Mouse (Mus musculus) CH12.LX (cell line): ENCODE results near the gene Cpa2. TPM values are rescaled to one million over a fixed set of nuclear protein-coding genes. Genes with fewer than 3 reads are reported as not detected.

Source experiments
- DNase-seq: peaks from one replicate; pipeline ENCODE4 v3.0.0-alpha.2; 2013; ENCODE audit errors: extremely low read depth
- H3K27ac ChIP-seq: 2 replicates; pipeline ENCODE4 v1.5.1; 2012; ENCODE audit warnings: low read depth, mild to moderate bottlenecking, control low read depth, moderate library complexity; ENCODE audit not compliant: insufficient read depth
- H3K27me3 ChIP-seq: replicated peaks from 2 replicates; pipeline ENCODE3; 2012; ENCODE audit warnings: inconsistent platforms
- H3K36me3 ChIP-seq, 2 experiments: replicated peaks in 1 of 2; 2 replicates each; pipeline versions ENCODE3 to v1.6.1; 2012; ENCODE audit warnings: inconsistent platforms in 1 of 2, low read length in 1 of 2, mild to moderate bottlenecking in 1 of 2, mixed read lengths in 1 of 2, moderate library complexity in 1 of 2; ENCODE audit not compliant: control insufficient read depth in 1 of 2, insufficient read depth in 1 of 2
- H3K4me1 ChIP-seq, 2 experiments: 2 replicates each; pipeline ENCODE4 v1.6.1; 2012; ENCODE audit warnings: inconsistent platforms in 1 of 2, moderate library complexity in 1 of 2; ENCODE audit not compliant: insufficient read depth in 2 of 2, control insufficient read depth in 1 of 2
- H3K4me2 ChIP-seq: 2 replicates; pipeline ENCODE4 v1.6.1; 2012; ENCODE audit warnings: low read depth, mild to moderate bottlenecking, control low read depth; ENCODE audit not compliant: poor library complexity, insufficient read depth, severe bottlenecking
- H3K4me3 ChIP-seq, 3 experiments: fragments of 150-350 bp in 1 of 3; sonication (generic) in 1 of 3; replicated peaks in 1 of 3; 2 replicates each; pipeline versions ENCODE3 to v1.5.1; 2011 to 2012; ENCODE audit warnings: low read depth in 2 of 3, low read length in 2 of 3, mild to moderate bottlenecking in 2 of 3, moderate library complexity in 2 of 3, control low read depth in 1 of 3, improper control_type of control experiment in 1 of 3, inconsistent platforms in 1 of 3, mixed read lengths in 1 of 3; ENCODE audit not compliant: poor library complexity in 1 of 3
- H3K79me2 ChIP-seq: replicated peaks from 2 replicates; pipeline ENCODE4 v1.6.1; 2012; ENCODE audit warnings: mild to moderate bottlenecking, moderate library complexity; ENCODE audit not compliant: control insufficient read depth, poor library complexity, insufficient read depth, severe bottlenecking; ENCODE audit errors: extremely low read depth
- H3K9ac ChIP-seq: 2 replicates; pipeline ENCODE4 v1.6.1; 2012; ENCODE audit warnings: low read depth, mild to moderate bottlenecking, control low read depth, moderate library complexity; ENCODE audit not compliant: insufficient read depth
- H3K9me3 ChIP-seq: replicated peaks from 2 replicates; pipeline ENCODE3; 2012; ENCODE audit warnings: low read length, inconsistent platforms, mixed read lengths
- BHLHE40 ChIP-seq: IDR thresholded peaks from 2 replicates; pipeline ENCODE4 v1.6.1; 2011; ENCODE audit warnings: mild to moderate bottlenecking, low read depth, low read length, improper control_type of control experiment
- CHD2 ChIP-seq: IDR thresholded peaks from 2 replicates; pipeline ENCODE4 v1.6.1; 2011; ENCODE audit warnings: low read length, improper control_type of control experiment
- CTCF ChIP-seq, 2 experiments: IDR thresholded peaks in 1 of 2; conservative IDR thresholded peaks in 1 of 2; 2 replicates each; pipeline ENCODE4 v1.5.1; 2011 to 2012; ENCODE audit warnings: low read depth in 2 of 2, low read length in 2 of 2, improper control_type of control experiment in 1 of 2, inconsistent platforms in 1 of 2, mild to moderate bottlenecking in 1 of 2, moderate library complexity in 1 of 2
- E2F4 ChIP-seq: IDR thresholded peaks from 2 replicates; pipeline ENCODE4 v1.6.1; 2011; ENCODE audit warnings: low read depth, low read length, improper control_type of control experiment; ENCODE audit not compliant: insufficient replicate concordance
- ELF1 ChIP-seq: IDR thresholded peaks from 2 replicates; pipeline ENCODE4 v1.6.1; 2014; ENCODE audit warnings: low read depth, mild to moderate bottlenecking, inconsistent platforms, low read length, improper control_type of control experiment
- EP300 ChIP-seq: IDR thresholded peaks from 2 replicates; pipeline ENCODE4 v1.6.1; 2011; ENCODE audit warnings: low read length, improper control_type of control experiment
- ETS1 ChIP-seq: conservative IDR thresholded peaks from 2 replicates; pipeline ENCODE4 v1.6.1; 2012; ENCODE audit warnings: low read depth, mild to moderate bottlenecking, inconsistent platforms, low read length, improper control_type of control experiment, moderate library complexity
- HCFC1 ChIP-seq: IDR thresholded peaks from 2 replicates; pipeline ENCODE4 v1.6.1; 2012; ENCODE audit warnings: low read depth, mild to moderate bottlenecking, inconsistent platforms, low read length, improper control_type of control experiment
- JUND ChIP-seq: conservative IDR thresholded peaks from 2 replicates; pipeline ENCODE4 v1.6.1; 2011; ENCODE audit warnings: low read depth, low read length, improper control_type of control experiment
- KAT2A ChIP-seq: IDR thresholded peaks from 2 replicates; pipeline ENCODE4 v1.6.1; 2012; ENCODE audit warnings: low read length, improper control_type of control experiment, inconsistent platforms; ENCODE audit not compliant: insufficient replicate concordance
- MAX ChIP-seq: IDR thresholded peaks from 2 replicates; pipeline ENCODE4 v1.6.1; 2011; ENCODE audit warnings: low read length, improper control_type of control experiment
- MAZ ChIP-seq: IDR thresholded peaks from 2 replicates; pipeline ENCODE4 v1.6.1; 2012; ENCODE audit warnings: low read depth, mild to moderate bottlenecking, inconsistent platforms, low read length, improper control_type of control experiment, moderate library complexity
- MXI1 ChIP-seq: IDR thresholded peaks from 2 replicates; pipeline ENCODE4 v1.6.1; 2011; ENCODE audit warnings: mild to moderate bottlenecking, low read depth, low read length, improper control_type of control experiment
- POLR2A ChIP-seq: IDR thresholded peaks from 2 replicates; pipeline ENCODE4 v1.6.1; 2011; ENCODE audit warnings: low read depth, mild to moderate bottlenecking, improper control_type of control experiment, low read length
- POLR2AphosphoS2 ChIP-seq: IDR thresholded peaks from 2 replicates; pipeline ENCODE4 v1.6.1; 2011; ENCODE audit warnings: low read depth, low read length, improper control_type of control experiment
- RAD21 ChIP-seq: IDR thresholded peaks from 2 replicates; pipeline ENCODE4 v1.6.1; 2011; ENCODE audit warnings: low read depth, mild to moderate bottlenecking, low read length, improper control_type of control experiment, moderate library complexity
- RCOR1 ChIP-seq: conservative IDR thresholded peaks from 2 replicates; pipeline ENCODE4 v1.6.1; 2012; ENCODE audit warnings: low read depth, mild to moderate bottlenecking, inconsistent platforms, low read length, improper control_type of control experiment
- SMC3 ChIP-seq: IDR thresholded peaks from 2 replicates; pipeline ENCODE4 v1.6.1; 2011; ENCODE audit warnings: low read depth, low read length, improper control_type of control experiment
- TBP ChIP-seq: conservative IDR thresholded peaks from 2 replicates; pipeline ENCODE4 v1.6.1; 2011; ENCODE audit warnings: low read depth, low read length, improper control_type of control experiment
- TCF12 ChIP-seq: IDR thresholded peaks from 2 replicates; pipeline ENCODE4 v1.6.1; 2014; ENCODE audit warnings: low read depth, mild to moderate bottlenecking, inconsistent platforms, low read length, improper control_type of control experiment
- UBTF ChIP-seq: IDR thresholded peaks from 2 replicates; pipeline ENCODE4 v1.6.1; 2012; ENCODE audit warnings: low read depth, mild to moderate bottlenecking, inconsistent platforms, low read length, improper control_type of control experiment, moderate library complexity
- USF1 ChIP-seq: IDR thresholded peaks from 2 replicates; pipeline ENCODE4 v1.6.1; 2014; ENCODE audit warnings: low read depth, mild to moderate bottlenecking, inconsistent platforms, low read length, improper control_type of control experiment
- USF2 ChIP-seq: conservative IDR thresholded peaks from 2 replicates; pipeline ENCODE4 v1.6.1; 2011; ENCODE audit warnings: low read depth, low read length, improper control_type of control experiment
- ZC3H11A ChIP-seq: IDR thresholded peaks from 2 replicates; pipeline ENCODE4 v1.6.1; 2012; ENCODE audit warnings: low read depth, mild to moderate bottlenecking, inconsistent platforms, low read length, improper control_type of control experiment
- ZNF384 ChIP-seq: IDR thresholded peaks from 2 replicates; pipeline ENCODE4 v1.6.1; 2012; ENCODE audit warnings: low read depth, low read length, improper control_type of control experiment, inconsistent platforms
- dilution Hi-C: fragments of 300-500 bp; cut with MboI; formaldehyde crosslinking; loops from 2 replicates; pipeline ENCODE4 v1.14.3; 2020; ENCODE audit warnings: low sequenced_read_pairs; ENCODE audit not compliant: extremely low pct_unique_long_range_greater_than_20kb, extremely low pct_ligation_motif_present
- in situ Hi-C: fragments of 300-500 bp; cut with MboI; formaldehyde crosslinking; loops from 3 replicates; pipeline ENCODE4 v1.14.3; 2019; ENCODE audit warnings: low sequenced_read_pairs, low pct_ligation_motif_present, low pct_unique_long_range_greater_than_20kb, mixed read lengths
- polyA plus RNA-seq: library from polyadenylated mRNA; unstranded; fragments of >175 nt; gene quantifications from 2 replicates; pipeline ENCODE4 v1.2.1, GENCODE M21; 2012; ENCODE audit warnings: low read depth; ENCODE audit not compliant: insufficient read length
- total RNA-seq, 2 experiments: library from RNA; depleted of rRNA; stranded (reverse); fragments of 300-350 nt in 1 of 2; fragments of >200 nt in 1 of 2; gene quantifications; 2 replicates each; pipeline ENCODE4 v1.2.3; 2012 to 2014

Cpa2 gene
- total and polyA plus RNA-seq, 3 experiments = not detected

DNA sequence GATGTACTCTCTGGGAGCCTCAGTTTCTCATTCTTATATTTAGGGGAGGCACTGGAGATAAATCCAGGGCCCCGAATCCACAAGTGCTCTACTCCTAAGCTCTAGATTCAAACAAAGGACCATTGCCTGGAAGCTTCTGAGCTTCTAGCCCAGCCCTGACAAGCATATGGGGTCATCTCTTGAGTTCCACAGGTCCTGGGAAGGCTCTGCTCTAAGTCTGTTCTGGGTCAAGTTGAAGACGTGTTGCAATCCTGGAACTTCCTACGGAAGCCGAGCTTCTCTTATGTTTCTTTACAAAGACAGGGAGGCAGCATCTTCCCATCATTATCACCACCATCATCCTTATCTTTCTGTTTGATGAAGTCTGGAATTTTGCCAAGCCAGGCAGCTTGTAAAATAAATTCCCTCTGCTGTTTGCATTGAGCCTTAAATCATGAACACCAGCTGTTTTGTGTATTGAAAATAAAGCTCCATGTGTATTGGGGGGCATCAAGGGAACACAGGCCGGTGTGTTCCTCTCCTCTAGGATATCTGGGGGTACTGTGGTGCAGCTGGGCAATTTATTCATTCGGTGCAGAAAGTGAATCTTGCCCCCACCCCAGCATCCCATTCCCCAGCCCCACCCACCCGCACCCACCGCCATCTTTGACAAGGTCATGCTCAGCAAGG, 55.0 kb downstream of the Cpa2 start:
- no peak for DNase-seq
- dilution Hi-C loops (no loop called here), in situ Hi-C loops (no loop called here)
- Histone ChIP-seq H3K9me3 (no peaks in the 10 kb centered on the region), H3K27ac (no peak overlapping the region), H3K36me3 (no peaks in the 10 kb centered on the region), H3K4me1 (no peaks in the 10 kb centered on the region; a peak in 1 of 4 replicates), H3K4me2 (no peak overlapping the region), H3K27me3 (no peaks in the 10 kb centered on the region), H3K9ac (no peak overlapping the region), H3K4me3 (no peak overlapping the region), H3K79me2 (no peaks in the 10 kb centered on the region)
- TF ChIP-seq ZC3H11A = no peak
- TF ChIP-seq SMC3 = no peak
- no peak for TF ChIP-seq MXI1
- no peak for TF ChIP-seq CHD2
- TF ChIP-seq ZNF384 = no peak
- TF ChIP-seq E2F4 = no peak
- no peak for TF ChIP-seq USF1
- TF ChIP-seq RCOR1 = no peak
- TF ChIP-seq USF2 = no peak
- no peak for TF ChIP-seq POLR2A
- no peak for TF ChIP-seq POLR2AphosphoS2
- TF ChIP-seq HCFC1 = no peak
- no peak for TF ChIP-seq BHLHE40

DNA sequence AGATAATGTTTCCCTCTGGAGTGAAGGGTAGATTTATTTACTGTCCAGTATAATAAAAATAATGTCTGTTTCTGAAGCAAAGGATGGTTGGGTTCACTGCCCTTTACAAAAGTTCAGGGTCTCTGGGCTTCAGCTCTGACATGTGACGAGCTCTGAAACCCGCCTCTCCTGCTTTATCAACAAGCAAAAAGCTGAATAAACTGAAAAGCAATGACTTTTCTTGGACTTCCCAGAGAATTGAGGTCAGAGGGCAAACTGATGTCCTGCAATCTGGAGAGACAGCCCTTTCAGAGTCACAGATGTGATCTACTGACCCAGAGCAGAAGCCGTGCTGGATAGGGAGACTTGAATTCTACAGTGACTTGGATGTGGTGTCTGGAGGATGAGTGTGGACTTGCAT, 58.7 kb downstream of the Cpa2 start:
- no peak for DNase-seq
- Histone ChIP-seq H3K4me3 (no peak overlapping the region), H3K27ac (no peak overlapping the region)

More for the DNA sequence above, 58.7 kb downstream of the Cpa2 start:
- Histone ChIP-seq H3K79me2 (no peaks in the 10 kb centered on the region), H3K4me1 (no peaks in the 10 kb centered on the region), H3K9me3 (no peaks in the 10 kb centered on the region), H3K36me3 (no peaks in the 10 kb centered on the region), H3K4me2 (no peak overlapping the region), H3K9ac (no peak overlapping the region), H3K27me3 (no peaks in the 10 kb centered on the region)
- in situ Hi-C loops (no loop called here), dilution Hi-C loops (no loop called here)
- TF ChIP-seq HCFC1 (no peak), KAT2A (no peak), UBTF (no peak), ETS1 (no peak), USF2 (no peak), ZNF384 (no peak), ELF1 (no peak), RCOR1 (no peak), JUND (no peak), TBP (no peak), USF1 (no peak), EP300 (no peak), CTCF (conservative IDR thresholded peaks at IDR 0.05 in 1 of 2, IDR thresholded peaks at IDR 0.05 in 1 of 2; ENCODE audit: low read depth in 2 of 2, low read length in 2 of 2) (no peak), SMC3 (no peak), MAZ (no peak), MAX (no peak), RAD21 (no peak), TCF12 (no peak), ZC3H11A (no peak), CHD2 (no peak)
